Mouse (Mus musculus) CD4-positive naive resting alpha-beta T cell, adult 76 days (primary cell): ENCODE data around the gene Myoz2. TPM values are rescaled to one million over a fixed set of nuclear protein-coding genes. Genes with fewer than 3 reads are reported as not detected.

Experiments used
- total RNA-seq: library from RNA; stranded (reverse); gene quantifications from one replicate; pipeline ENCODE4 v1.2.4, GENCODE M21; 2023

Myoz2 gene
- not detected for total RNA-seq

GRCm38 (mm10) chr3:123034752-123035151, at the start of gene Myoz2:
TSS of gene Myoz2 (minus strand) at chr3:123035015.

GRCm38 (mm10) chr3:122984249-122985182, 50.3 kb downstream of the Myoz2 start, which contains the start of gene Usp53:
TSS of gene Usp53 (minus strand) at chr3:122984510.

Other genes starting within 250 kb of the Myoz2 start
- gene Fabp2, start 139.9 kb downstream of the Myoz2 start, total RNA-seq, result not detected
- not detected for gene Gm10959, start 115.7 kb downstream of the Myoz2 start, total RNA-seq
- 23.5 TPM for gene 1810037I17Rik, start 110.8 kb downstream of the Myoz2 start, total RNA-seq
- 34.5 TPM for gene Usp53, start 50.5 kb downstream of the Myoz2 start, total RNA-seq
- gene Synpo2, start 201.1 kb upstream of the Myoz2 start, total RNA-seq, result 0.91 TPM
- gene Sec24d, start 232.4 kb upstream of the Myoz2 start, total RNA-seq, result 25.7 TPM